Mouse (Mus musculus) spleen, postnatal 10 days (tissue): Measurements from ENCODE around the gene Gdf9.

Source experiments
- DNase-seq, 2 experiments: peaks; one replicate each; pipeline ENCODE4 v3.0.0; 2021 to 2022; ENCODE audit warnings: low spot score in 2 of 2

The Gdf9 gene

GRCm38 (mm10) chr11:53445562-53445961, 14.7 kb downstream of the Gdf9 start:
- no peak for DNase-seq

- DNase-seq: no peak
Measured at GRCm38 (mm10) chr11:53446183-53446582, 15.4 kb downstream of the Gdf9 start.

GRCm38 (mm10) chr11:53447996-53448395, 17.2 kb downstream of the Gdf9 start:
- DNase-seq: no peak

GRCm38 (mm10) chr11:53448529-53448928, 17.7 kb downstream of the Gdf9 start:
- no peak for DNase-seq

DNA sequence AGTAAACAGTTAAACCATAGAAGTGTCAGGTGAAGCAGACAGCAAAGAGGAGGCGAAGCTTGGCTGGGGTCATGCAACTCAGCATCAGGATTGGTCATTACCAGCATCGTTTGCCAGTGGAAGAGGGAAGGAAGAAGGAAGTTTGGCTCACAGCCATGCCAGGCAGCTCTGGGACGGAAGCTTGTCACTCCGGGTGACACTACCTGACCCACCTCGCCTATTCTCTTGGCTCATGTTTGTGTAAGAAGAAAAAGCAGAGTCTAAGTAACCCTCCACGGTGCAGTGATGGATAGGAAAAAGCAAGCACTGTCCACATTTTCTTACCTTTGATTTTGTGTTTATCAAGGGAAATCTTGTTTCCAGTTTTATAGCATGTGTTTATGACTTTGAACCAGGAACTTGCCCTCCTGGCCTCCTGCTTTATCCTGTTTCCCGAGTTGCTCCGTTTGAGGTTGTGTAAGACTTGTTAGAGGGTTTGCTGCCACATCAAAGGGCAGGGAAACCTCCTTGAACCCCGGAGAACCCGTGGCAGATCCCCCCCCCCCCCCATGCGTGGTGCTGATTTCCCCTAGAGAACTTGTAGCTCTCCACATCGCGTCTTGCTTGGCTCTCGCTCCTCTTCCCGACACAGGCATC, 19.4 kb downstream of the Gdf9 start:
- no peak for DNase-seq

GRCm38 (mm10) chr11:53451361-53451760, 20.5 kb downstream of the Gdf9 start:
- no peak for DNase-seq

GRCm38 (mm10) chr11:53452396-53452795, 21.6 kb downstream of the Gdf9 start:
- no peak for DNase-seq

DNA sequence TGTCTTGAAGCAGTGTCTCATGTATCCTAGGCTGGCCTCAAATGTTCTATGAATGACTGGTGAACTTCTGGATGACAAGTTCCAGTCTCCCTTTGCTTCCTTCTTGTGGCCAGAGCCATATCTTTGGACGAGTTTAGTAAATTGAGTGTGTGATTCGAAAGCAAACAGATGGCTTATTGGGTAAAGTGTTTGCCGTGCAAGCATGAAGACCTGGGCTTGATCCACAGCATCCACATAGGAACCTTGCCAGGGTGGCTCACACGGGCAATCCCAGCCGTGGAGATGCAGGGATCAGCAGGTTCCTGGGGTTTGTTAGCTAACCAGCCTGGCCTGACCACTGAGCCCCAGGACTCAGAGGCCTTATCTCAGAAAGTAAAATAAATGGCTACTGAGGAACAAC, 22.2 kb downstream of the Gdf9 start:
- DNase-seq: no peak

- peak in 1 of 2 experiments; percentile 21 for DNase-seq
Measured at GRCm38 (mm10) chr11:53456474-53457371, 25.9 kb downstream of the Gdf9 start, which contains the start of the genes Gm10447 and Shroom1. Gene Gm10447, minus strand, starts transcription at chr11:53457110. Gene Shroom1, plus strand, starts transcription at chr11:53457205.

DNA sequence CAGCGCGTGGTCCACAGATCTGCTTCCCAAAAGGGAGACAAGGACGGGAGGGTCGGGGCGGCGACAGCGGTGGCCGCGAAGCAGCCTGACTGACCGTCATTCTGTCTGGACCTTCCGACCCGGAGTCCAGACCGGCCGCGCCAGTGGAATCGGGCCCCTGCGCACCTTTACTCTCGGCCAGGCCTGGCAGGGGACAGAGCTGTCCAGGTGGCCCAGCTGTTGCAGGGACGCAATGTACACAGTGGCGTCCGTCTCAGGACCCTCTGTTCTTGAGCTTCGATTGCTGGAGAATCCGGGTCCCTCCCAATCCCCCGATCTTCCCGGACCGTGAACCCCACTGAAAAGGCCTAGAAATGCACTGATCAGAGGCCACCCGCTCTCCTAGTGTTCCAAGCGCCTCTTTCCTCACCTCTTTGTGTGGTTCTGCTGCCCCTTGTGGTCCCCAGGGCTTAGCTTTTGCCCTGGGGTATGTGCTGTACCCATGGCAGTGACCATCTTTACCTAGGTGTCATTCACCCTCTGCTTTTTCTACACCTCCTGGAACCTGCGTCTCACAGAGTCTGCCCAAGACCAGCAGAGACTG, 26.6 kb downstream of the Gdf9 start:
- no peak for DNase-seq

GRCm38 (mm10) chr11:53458996-53459395, 28.2 kb downstream of the Gdf9 start:
- no peak for DNase-seq

- DNase-seq: no peak
Measured at GRCm38 (mm10) chr11:53460192-53460591, 29.4 kb downstream of the Gdf9 start.

GRCm38 (mm10) chr11:53461727-53462126, 30.9 kb downstream of the Gdf9 start:
- no peak for DNase-seq

DNA sequence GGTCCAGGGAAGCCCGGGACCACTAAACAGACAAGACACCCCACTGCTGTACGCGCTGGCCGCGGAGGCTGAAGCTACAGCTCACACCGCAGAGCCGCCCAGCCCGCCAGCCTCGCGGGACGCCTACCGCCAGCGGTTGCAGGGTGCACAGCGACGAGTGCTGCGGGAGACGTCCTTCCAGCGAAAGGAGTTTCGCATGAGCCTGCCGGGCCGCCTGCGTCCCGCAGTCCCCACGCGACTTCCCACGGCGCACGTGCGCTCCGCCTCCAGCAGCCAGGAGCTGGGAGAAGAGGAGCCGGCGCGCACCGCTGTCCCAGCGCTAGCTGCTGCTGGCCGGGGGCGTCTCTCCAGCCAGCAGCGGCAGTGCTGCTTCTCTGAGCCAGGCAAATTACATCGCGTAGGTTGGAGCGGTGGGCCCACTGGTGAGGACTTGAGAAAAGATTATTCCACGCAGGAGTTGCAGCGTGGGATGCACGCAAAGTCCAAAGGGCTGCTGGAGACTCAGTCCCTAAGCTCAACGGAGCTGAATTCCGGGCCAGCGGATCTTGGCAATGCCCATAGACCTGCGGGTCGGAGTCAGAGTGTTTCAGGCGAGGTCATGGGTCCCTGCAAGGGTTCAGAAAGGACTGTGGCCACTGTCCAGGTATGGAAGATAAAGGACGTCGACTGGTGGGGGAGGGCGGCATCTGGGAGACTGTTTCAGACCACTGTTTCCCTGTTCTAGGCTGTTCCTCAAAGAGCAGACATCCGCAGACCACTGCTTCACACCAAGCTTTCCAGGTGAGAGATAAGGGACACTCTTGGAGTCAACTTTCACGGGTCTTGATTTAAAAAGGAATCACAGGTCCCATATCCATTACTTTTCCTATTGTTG, 33.0 kb downstream of the Gdf9 start:
- no peak for DNase-seq

DNA sequence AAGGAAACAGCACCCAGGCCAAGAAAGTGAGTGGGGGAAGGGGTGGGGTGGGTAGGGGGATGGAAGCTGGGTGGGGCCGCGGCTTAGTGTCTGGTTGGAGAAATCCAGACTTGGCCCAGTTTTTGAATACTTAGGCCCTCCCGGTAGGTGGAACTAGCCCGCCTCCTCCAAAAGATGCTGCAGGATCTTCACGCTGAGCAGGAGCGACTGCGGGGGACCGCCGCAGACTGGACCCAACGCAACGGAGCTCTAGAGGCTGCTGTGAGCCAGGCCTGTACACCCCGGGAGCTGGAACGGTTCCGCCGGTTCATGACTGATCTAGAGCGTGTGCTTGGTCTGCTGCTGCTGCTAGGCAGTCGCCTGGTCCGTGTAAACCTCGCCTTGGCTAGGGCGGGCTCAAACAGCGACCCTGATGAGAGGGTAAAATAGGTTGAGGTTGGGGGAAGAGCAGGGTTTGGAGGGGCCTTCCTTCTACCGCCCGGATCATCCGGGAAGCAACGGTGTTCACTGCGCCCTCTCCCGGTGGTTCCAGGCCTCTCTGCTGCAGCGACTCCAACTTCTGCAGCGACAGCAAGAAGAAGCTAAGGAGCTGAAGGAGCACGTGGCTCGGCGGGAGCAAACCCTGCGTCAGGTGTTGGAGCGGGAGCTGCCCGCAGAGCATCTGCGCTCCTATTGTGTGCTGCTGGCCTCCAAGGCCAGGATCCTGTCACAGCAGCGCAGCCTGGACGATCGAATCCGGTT, 35.6 kb downstream of the Gdf9 start:
- peak; percentile 38 to 77 for DNase-seq

DNA sequence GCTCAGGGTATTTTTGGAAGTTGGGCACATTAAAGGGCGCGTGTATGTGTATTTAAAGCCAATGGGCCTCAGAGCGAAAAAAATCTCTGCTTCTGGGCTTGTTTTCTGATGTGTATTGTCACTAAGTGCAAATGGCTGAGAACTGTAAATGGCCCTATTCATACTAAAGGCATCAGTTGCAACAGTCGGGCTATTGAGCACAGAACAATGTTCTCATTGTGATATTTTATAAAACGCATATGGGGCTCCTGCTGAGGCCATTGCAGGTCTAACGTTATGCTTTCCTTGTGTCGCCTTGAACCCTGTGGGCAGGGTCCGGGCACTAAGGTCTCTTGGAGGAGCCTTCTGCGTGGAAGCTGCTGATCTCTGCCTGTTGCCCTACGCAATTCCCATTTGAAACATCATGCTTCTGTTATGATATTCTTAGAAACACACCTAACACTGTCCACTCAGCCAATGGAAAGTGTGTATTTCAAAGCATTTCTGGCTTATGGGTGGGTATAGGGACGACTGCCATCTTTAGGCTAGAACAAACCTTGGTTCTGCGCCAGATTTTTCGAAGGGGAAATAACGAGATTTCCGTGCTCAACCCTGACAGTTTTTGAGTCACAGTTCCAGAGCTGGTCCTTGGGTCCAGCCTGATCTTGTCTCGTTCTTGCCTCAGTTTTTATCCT, 38.6 kb downstream of the Gdf9 start:
- DNase-seq: no peak

GRCm38 (mm10) chr11:53469968-53470695, 39.3 kb downstream of the Gdf9 start, which contains the start of gene Gm9837:
Gene Gm9837, minus strand, starts transcription at chr11:53470479.
- DNase-seq: peak; percentile 91 to 94

- DNase-seq: no peak
Measured at GRCm38 (mm10) chr11:53472709-53473108, 41.9 kb downstream of the Gdf9 start.

- no peak for DNase-seq
Measured at GRCm38 (mm10) chr11:53475620-53476019, 44.8 kb downstream of the Gdf9 start.

- DNase-seq: no peak
Measured at GRCm38 (mm10) chr11:53477833-53478232, 47.0 kb downstream of the Gdf9 start.
